Mouse (Mus musculus): Measurements from ENCODE around the gene Fgfr2. TPM values are rescaled to one million over a fixed set of nuclear protein-coding genes. Genes with fewer than 3 reads are reported as not detected.

The Fgfr2 gene
- polyA plus RNA-seq, 1 experiment, result 0.17 TPM

GRCm38 (mm10) chr7:132339041-132339839 is 783.9 kb downstream of the Fgfr2 start:
- H3K36me3 ChIP-seq (ENCODE audit: control insufficient read depth, insufficient read depth), result no peaks in the 10 kb centered on the region
- H3K4me2 ChIP-seq (ENCODE audit: low read depth), result no peak overlapping the region
- no peak for TF ChIP-seq USF1 (IDR thresholded peaks at IDR 0.05; ENCODE audit: low read depth)
- no peak for TF ChIP-seq REST (IDR thresholded peaks at IDR 0.05; ENCODE audit: insufficient read depth, insufficient read length)
- no peak for TF ChIP-seq E2F4 (IDR thresholded peaks at IDR 0.05; ENCODE audit: insufficient read depth)
- no peak for TF ChIP-seq MAX (IDR thresholded peaks at IDR 0.05; ENCODE audit: low read depth)
- TF ChIP-seq POLR2AphosphoS2 (IDR thresholded peaks at IDR 0.05; ENCODE audit: insufficient read length, low read depth), result no peak
- no peak for TF ChIP-seq MYOG (IDR thresholded peaks at IDR 0.05; ENCODE audit: control insufficient read depth in 1 of 3, insufficient read depth in 1 of 3, insufficient read length in 2 of 3, low read depth in 2 of 3)
- no peak for TF ChIP-seq POLR2A (IDR thresholded peaks at IDR 0.05; ENCODE audit: insufficient read length, low read depth)
- no peak for TF ChIP-seq SRF (IDR thresholded peaks at IDR 0.05; ENCODE audit: control insufficient read depth, insufficient read length, low read depth)
- no peak for TF ChIP-seq MYOD1 (IDR thresholded peaks at IDR 0.05; ENCODE audit: control insufficient read depth in 1 of 3, insufficient read length in 2 of 3, low read depth in 2 of 3)
- no peak for TF ChIP-seq TCF12 (IDR thresholded peaks at IDR 0.05; ENCODE audit: insufficient read depth, poor library complexity, severe bottlenecking)
- TF ChIP-seq TCF3 (IDR thresholded peaks at IDR 0.05; ENCODE audit: insufficient read length, low read depth), result no peak
- no peak for TF ChIP-seq CEBPB (IDR thresholded peaks at IDR 0.05; ENCODE audit: insufficient read depth, poor library complexity, severe bottlenecking)
- no peaks in the 10 kb centered on the region for H3K79me2 ChIP-seq (ENCODE audit: control insufficient read depth, insufficient read depth)
- H3K27me3 ChIP-seq (ENCODE audit: control insufficient read depth, insufficient read depth, insufficient read length), result no peaks in the 10 kb centered on the region
- no peak overlapping the region for H3K4me3 ChIP-seq
- H3ac ChIP-seq (ENCODE audit: control insufficient read depth, insufficient read length), result no peak overlapping the region

GRCm38 (mm10) chr7:132338350-132338749 is 784.8 kb downstream of the Fgfr2 start:
- H3K4me3 ChIP-seq, result no peak overlapping the region
- TF ChIP-seq TCF12 (IDR thresholded peaks at IDR 0.05; ENCODE audit: insufficient read depth, poor library complexity, severe bottlenecking) (no peak), CEBPB (IDR thresholded peaks at IDR 0.05; ENCODE audit: insufficient read depth, poor library complexity, severe bottlenecking) (no peak), MYOG (IDR thresholded peaks at IDR 0.05; ENCODE audit: control insufficient read depth in 1 of 3, insufficient read depth in 1 of 3, insufficient read length in 2 of 3, low read depth in 2 of 3) (no peak), USF1 (IDR thresholded peaks at IDR 0.05; ENCODE audit: low read depth) (no peak), POLR2AphosphoS2 (IDR thresholded peaks at IDR 0.05; ENCODE audit: insufficient read length, low read depth) (no peak), TCF3 (IDR thresholded peaks at IDR 0.05; ENCODE audit: insufficient read length, low read depth) (no peak), E2F4 (IDR thresholded peaks at IDR 0.05; ENCODE audit: insufficient read depth) (no peak), POLR2A (IDR thresholded peaks at IDR 0.05; ENCODE audit: insufficient read length, low read depth) (no peak), SRF (IDR thresholded peaks at IDR 0.05; ENCODE audit: control insufficient read depth, insufficient read length, low read depth) (no peak), MAX (IDR thresholded peaks at IDR 0.05; ENCODE audit: low read depth) (no peak)
- H3K27me3 ChIP-seq (ENCODE audit: control insufficient read depth, insufficient read depth, insufficient read length), result no peaks in the 10 kb centered on the region
- no peak overlapping the region for H3K4me2 ChIP-seq (ENCODE audit: low read depth)
- no peaks in the 10 kb centered on the region for H3K79me2 ChIP-seq (ENCODE audit: control insufficient read depth, insufficient read depth)
- no peaks in the 10 kb centered on the region for H3K36me3 ChIP-seq (ENCODE audit: control insufficient read depth, insufficient read depth)
- no peak overlapping the region for H3ac ChIP-seq (ENCODE audit: control insufficient read depth, insufficient read length)

GRCm38 (mm10) chr7:132337268-132337917 is 785.8 kb downstream of the Fgfr2 start:
- no peak for TF ChIP-seq MYOG (IDR thresholded peaks at IDR 0.05; ENCODE audit: control insufficient read depth in 1 of 3, insufficient read depth in 1 of 3, insufficient read length in 2 of 3, low read depth in 2 of 3)
- TF ChIP-seq TCF12 (IDR thresholded peaks at IDR 0.05; ENCODE audit: insufficient read depth, poor library complexity, severe bottlenecking), result no peak
- no peak for TF ChIP-seq POLR2A (IDR thresholded peaks at IDR 0.05; ENCODE audit: insufficient read length, low read depth)
- no peak for TF ChIP-seq POLR2AphosphoS2 (IDR thresholded peaks at IDR 0.05; ENCODE audit: insufficient read length, low read depth)
- no peak for TF ChIP-seq MYOD1 (IDR thresholded peaks at IDR 0.05; ENCODE audit: control insufficient read depth in 1 of 3, insufficient read length in 2 of 3, low read depth in 2 of 3)
- TF ChIP-seq E2F4 (IDR thresholded peaks at IDR 0.05; ENCODE audit: insufficient read depth), result no peak
- no peak for TF ChIP-seq SRF (IDR thresholded peaks at IDR 0.05; ENCODE audit: control insufficient read depth, insufficient read length, low read depth)
- no peak for TF ChIP-seq REST (IDR thresholded peaks at IDR 0.05; ENCODE audit: insufficient read depth, insufficient read length)
- no peak for TF ChIP-seq MAX (IDR thresholded peaks at IDR 0.05; ENCODE audit: low read depth)
- no peak for TF ChIP-seq TCF3 (IDR thresholded peaks at IDR 0.05; ENCODE audit: insufficient read length, low read depth)
- no peak for TF ChIP-seq CEBPB (IDR thresholded peaks at IDR 0.05; ENCODE audit: insufficient read depth, poor library complexity, severe bottlenecking)
- TF ChIP-seq USF1 (IDR thresholded peaks at IDR 0.05; ENCODE audit: low read depth), result no peak
- Histone ChIP-seq H3K79me2 (ENCODE audit: control insufficient read depth, insufficient read depth) (no peaks in the 10 kb centered on the region), H3K27me3 (ENCODE audit: control insufficient read depth, insufficient read depth, insufficient read length) (no peaks in the 10 kb centered on the region), H3K4me3 (no peak overlapping the region), H3K36me3 (ENCODE audit: control insufficient read depth, insufficient read depth) (no peaks in the 10 kb centered on the region), H3ac (ENCODE audit: control insufficient read depth, insufficient read length) (no peak overlapping the region), H3K4me2 (ENCODE audit: low read depth) (no peak overlapping the region)

GRCm38 (mm10) chr7:132336781-132337180 is 786.4 kb downstream of the Fgfr2 start:
- Histone ChIP-seq H3ac (ENCODE audit: control insufficient read depth, insufficient read length) (no peak overlapping the region), H3K4me3 (no peak overlapping the region), H3K36me3 (ENCODE audit: control insufficient read depth, insufficient read depth) (no peaks in the 10 kb centered on the region), H3K4me2 (ENCODE audit: low read depth) (no peak overlapping the region), H3K79me2 (ENCODE audit: control insufficient read depth, insufficient read depth) (no peaks in the 10 kb centered on the region), H3K27me3 (ENCODE audit: control insufficient read depth, insufficient read depth, insufficient read length) (no peaks in the 10 kb centered on the region)
- no peak for TF ChIP-seq MYOD1 (IDR thresholded peaks at IDR 0.05; ENCODE audit: control insufficient read depth in 1 of 3, insufficient read length in 2 of 3, low read depth in 2 of 3)
- no peak for TF ChIP-seq POLR2A (IDR thresholded peaks at IDR 0.05; ENCODE audit: insufficient read length, low read depth)
- TF ChIP-seq USF1 (IDR thresholded peaks at IDR 0.05; ENCODE audit: low read depth), result no peak
- no peak for TF ChIP-seq MAX (IDR thresholded peaks at IDR 0.05; ENCODE audit: low read depth)
- no peak for TF ChIP-seq SRF (IDR thresholded peaks at IDR 0.05; ENCODE audit: control insufficient read depth, insufficient read length, low read depth)
- no peak for TF ChIP-seq REST (IDR thresholded peaks at IDR 0.05; ENCODE audit: insufficient read depth, insufficient read length)
- no peak for TF ChIP-seq E2F4 (IDR thresholded peaks at IDR 0.05; ENCODE audit: insufficient read depth)
- no peak for TF ChIP-seq POLR2AphosphoS2 (IDR thresholded peaks at IDR 0.05; ENCODE audit: insufficient read length, low read depth)
- TF ChIP-seq MYOG (IDR thresholded peaks at IDR 0.05; ENCODE audit: control insufficient read depth in 1 of 3, insufficient read depth in 1 of 3, insufficient read length in 2 of 3, low read depth in 2 of 3), result no peak
- no peak for TF ChIP-seq TCF12 (IDR thresholded peaks at IDR 0.05; ENCODE audit: insufficient read depth, poor library complexity, severe bottlenecking)
- TF ChIP-seq TCF3 (IDR thresholded peaks at IDR 0.05; ENCODE audit: insufficient read length, low read depth), result no peak
- no peak for TF ChIP-seq CEBPB (IDR thresholded peaks at IDR 0.05; ENCODE audit: insufficient read depth, poor library complexity, severe bottlenecking)
